Mouse (Mus musculus) midbrain, embryonic 13.5 days (tissue): ENCODE measurements around the gene Acpp. TPM values are rescaled to one million over a fixed set of nuclear protein-coding genes. Genes with fewer than 3 reads are reported as not detected.

Experiments
- ATAC-seq: fragments of 200-750 bp; cut with Nextera tagmentation; 2 replicates; pipeline ENCODE4 v1.8.0; 2017; ENCODE audit warnings: mild to moderate bottlenecking, moderate TSS enrichment, moderate library complexity
- H3K27ac ChIP-seq: fragments of 300-500 bp; sonication (generic); 2 replicates; pipeline ENCODE4 v1.5.1; 2015; ENCODE audit warnings: inconsistent platforms, mild to moderate bottlenecking, moderate library complexity
- H3K27me3 ChIP-seq: fragments of 300-500 bp; sonication (generic); 2 replicates; pipeline ENCODE4 v1.6.1; 2015; ENCODE audit warnings: mild to moderate bottlenecking, inconsistent platforms
- H3K36me3 ChIP-seq: fragments of 300-500 bp; sonication (generic); 2 replicates; pipeline ENCODE4 v1.6.1; 2015; ENCODE audit warnings: mild to moderate bottlenecking, inconsistent platforms
- H3K4me1 ChIP-seq: fragments of 300-500 bp; sonication (generic); replicated peaks from 2 replicates; pipeline ENCODE4 v1.6.1; 2015; ENCODE audit warnings: inconsistent platforms
- H3K4me2 ChIP-seq: fragments of 300-500 bp; sonication (generic); replicated peaks from 2 replicates; pipeline ENCODE4 v1.6.1; 2015; ENCODE audit warnings: moderate library complexity, mild to moderate bottlenecking, inconsistent platforms
- H3K4me3 ChIP-seq: fragments of 300-500 bp; sonication (generic); replicated peaks from 2 replicates; pipeline ENCODE4 v1.5.1; 2015; ENCODE audit warnings: mild to moderate bottlenecking, inconsistent platforms
- H3K9ac ChIP-seq: fragments of 300-500 bp; sonication (generic); replicated peaks from 2 replicates; pipeline ENCODE4 v1.6.1; 2015; ENCODE audit warnings: mild to moderate bottlenecking, inconsistent platforms
- H3K9me3 ChIP-seq: fragments of 300-500 bp; sonication (generic); 2 replicates; pipeline ENCODE4 v1.6.1; 2016; ENCODE audit warnings: mild to moderate bottlenecking, inconsistent platforms
- WGBS: fragments of 180-500 bp; shearing (Covaris S2); methylation state at CpG from one replicate; pipeline ENCODE4 v1.1.7; 2015; 5-methylcytosine and 5-hydroxymethylcytosine counted together
- polyA plus RNA-seq: library from polyadenylated mRNA; unstranded; fragments of >200 nt; fragmentation: Nextera tagmentation; extraction: Ambion mirVana; gene quantifications from 2 replicates; pipeline ENCODE4 v1.2.1, GENCODE M21; 2015

The Acpp gene
- polyA plus RNA-seq, 1 experiment from 2014 or later, result 0.32 TPM

- WGBS, result 82% methylated on average over 3 of the region's 3 CpGs
- ATAC-seq, result no peak
- H3K4me1 ChIP-seq, result no peaks in the 10 kb centered on the region
- H3K4me3 ChIP-seq, result no peak overlapping the region
- H3K36me3 ChIP-seq, result no peaks in the 10 kb centered on the region
- H3K4me2 ChIP-seq, result no peak overlapping the region
- no peaks in the 10 kb centered on the region for H3K27me3 ChIP-seq
- H3K9me3 ChIP-seq, result no peaks in the 10 kb centered on the region
- H3K27ac ChIP-seq, result no peak overlapping the region
- no peak overlapping the region for H3K9ac ChIP-seq
Measured at GRCm38 (mm10) chr9:104297041-104297440, 40.5 kb downstream of the Acpp start.

GRCm38 (mm10) chr9:104284934-104285333 lies 52.6 kb downstream of the Acpp start:
- H3K4me3 ChIP-seq, result no peak overlapping the region
- H3K27me3 ChIP-seq, result no peaks in the 10 kb centered on the region
- H3K36me3 ChIP-seq, result no peaks in the 10 kb centered on the region
- H3K9ac ChIP-seq, result no peak overlapping the region
- H3K4me2 ChIP-seq, result no peak overlapping the region
- no peaks in the 10 kb centered on the region for H3K9me3 ChIP-seq
- H3K4me1 ChIP-seq, result no peaks in the 10 kb centered on the region
- no peak overlapping the region for H3K27ac ChIP-seq
- no peak for ATAC-seq
- WGBS, result 79% methylated on average over 6 of the region's 6 CpGs

GRCm38 (mm10) chr9:104282536-104282935 lies 55.0 kb downstream of the Acpp start:
- H3K27me3 ChIP-seq, result no peaks in the 10 kb centered on the region
- no peak for ATAC-seq

GRCm38 (mm10) chr9:104281737-104282136 lies 55.8 kb downstream of the Acpp start:
- H3K4me2 ChIP-seq, result no peak overlapping the region
- ATAC-seq, result no peak
- no peak overlapping the region for H3K9ac ChIP-seq
- WGBS, result 81% methylated on average over 5 of the region's 5 CpGs
- H3K4me3 ChIP-seq, result no peak overlapping the region
- no peaks in the 10 kb centered on the region for H3K4me1 ChIP-seq
- H3K9me3 ChIP-seq, result no peaks in the 10 kb centered on the region
- no peak overlapping the region for H3K27ac ChIP-seq
- H3K27me3 ChIP-seq, result no peaks in the 10 kb centered on the region
- H3K36me3 ChIP-seq, result no peaks in the 10 kb centered on the region

More at GRCm38 (mm10) chr9:104282536-104282935, 55.0 kb downstream of the Acpp start:
- H3K36me3 ChIP-seq, result no peaks in the 10 kb centered on the region
- no peaks in the 10 kb centered on the region for H3K4me1 ChIP-seq
- no peak overlapping the region for H3K4me2 ChIP-seq
- no peak overlapping the region for H3K27ac ChIP-seq
- WGBS, result 23% methylated on average over 8 of the region's 8 CpGs
- H3K9ac ChIP-seq, result no peak overlapping the region
- no peak overlapping the region for H3K4me3 ChIP-seq
- H3K9me3 ChIP-seq, result no peaks in the 10 kb centered on the region

GRCm38 (mm10) chr9:104280725-104281495 lies 56.6 kb downstream of the Acpp start:
- no peaks in the 10 kb centered on the region for H3K27me3 ChIP-seq
- WGBS, result 84% methylated on average over 8 of the region's 8 CpGs
- no peak overlapping the region for H3K4me2 ChIP-seq
- no peak overlapping the region for H3K27ac ChIP-seq
- no peaks in the 10 kb centered on the region for H3K4me1 ChIP-seq
- no peak for ATAC-seq
- H3K36me3 ChIP-seq, result no peaks in the 10 kb centered on the region
- H3K9ac ChIP-seq, result no peak overlapping the region
- H3K4me3 ChIP-seq, result no peak overlapping the region
- H3K9me3 ChIP-seq, result no peaks in the 10 kb centered on the region

GRCm38 (mm10) chr9:104277528-104278162 lies 59.9 kb downstream of the Acpp start:
- H3K9me3 ChIP-seq, result no peaks in the 10 kb centered on the region
- H3K4me3 ChIP-seq, result no peak overlapping the region
- H3K27ac ChIP-seq, result no peak overlapping the region
- WGBS, result 25% methylated on average over 18 of the region's 18 CpGs
- H3K27me3 ChIP-seq, result no peaks in the 10 kb centered on the region
- H3K4me2 ChIP-seq, result peak overlapping the region; percentile 32
- H3K9ac ChIP-seq, result no peak overlapping the region
- no peaks in the 10 kb centered on the region for H3K36me3 ChIP-seq
- ATAC-seq, result peak; percentile 66
- H3K4me1 ChIP-seq, result no peaks in the 10 kb centered on the region

- no peak for ATAC-seq
- no peak overlapping the region for H3K4me2 ChIP-seq
- no peaks in the 10 kb centered on the region for H3K27me3 ChIP-seq
- H3K36me3 ChIP-seq, result no peaks in the 10 kb centered on the region
- H3K9me3 ChIP-seq, result no peaks in the 10 kb centered on the region
- 92% methylated on average over 17 of the region's 17 CpGs for WGBS
- H3K4me1 ChIP-seq, result no peaks in the 10 kb centered on the region
- H3K9ac ChIP-seq, result no peak overlapping the region
- H3K4me3 ChIP-seq, result no peak overlapping the region
- no peak overlapping the region for H3K27ac ChIP-seq
Measured at GRCm38 (mm10) chr9:104275084-104275785, 62.3 kb downstream of the Acpp start.

- Histone ChIP-seq H3K4me3 (no peak overlapping the region), H3K27ac (no peak overlapping the region), H3K9me3 (no peaks in the 10 kb centered on the region), H3K27me3 (no peaks in the 10 kb centered on the region), H3K4me1 (no peaks in the 10 kb centered on the region), H3K9ac (no peak overlapping the region), H3K4me2 (no peak overlapping the region), H3K36me3 (no peaks in the 10 kb centered on the region)
- ATAC-seq, result no peak
- 83% methylated on average over 4 of the region's 4 CpGs for WGBS
Measured at GRCm38 (mm10) chr9:104272057-104272456, 65.5 kb downstream of the Acpp start.

- Histone ChIP-seq H3K27me3 (no peaks in the 10 kb centered on the region), H3K9me3 (no peaks in the 10 kb centered on the region), H3K27ac (no peak overlapping the region), H3K9ac (no peak overlapping the region), H3K4me3 (no peak overlapping the region), H3K4me1 (no peaks in the 10 kb centered on the region), H3K4me2 (no peak overlapping the region), H3K36me3 (no peaks in the 10 kb centered on the region)
- 67% methylated on average over 4 of the region's 4 CpGs for WGBS
- ATAC-seq, result no peak
Measured at GRCm38 (mm10) chr9:104271642-104272041, 65.9 kb downstream of the Acpp start.

GRCm38 (mm10) chr9:104269944-104270343 lies 67.6 kb downstream of the Acpp start:
- no peaks in the 10 kb centered on the region for H3K9me3 ChIP-seq

GRCm38 (mm10) chr9:104269349-104269871 lies 68.1 kb downstream of the Acpp start:
- no peak overlapping the region for H3K9ac ChIP-seq
- H3K4me3 ChIP-seq, result no peak overlapping the region
- no peaks in the 10 kb centered on the region for H3K9me3 ChIP-seq
- H3K4me1 ChIP-seq, result no peaks in the 10 kb centered on the region
- no peaks in the 10 kb centered on the region for H3K36me3 ChIP-seq
- 35% methylated on average over 10 of the region's 10 CpGs for WGBS
- no peaks in the 10 kb centered on the region for H3K27me3 ChIP-seq
- ATAC-seq, result no peak
- 0 out of 2 replicates have a peak overlapping the region, but pooled peaks have one; percentile 25 for H3K27ac ChIP-seq
- no peak overlapping the region for H3K4me2 ChIP-seq

More at GRCm38 (mm10) chr9:104269944-104270343, 67.6 kb downstream of the Acpp start:
- WGBS, result 75% methylated on average over 3 of the region's 3 CpGs
- Histone ChIP-seq H3K4me3 (no peak overlapping the region), H3K27ac (no peak overlapping the region), H3K4me2 (no peak overlapping the region), H3K4me1 (no peaks in the 10 kb centered on the region), H3K36me3 (no peaks in the 10 kb centered on the region), H3K9ac (no peak overlapping the region), H3K27me3 (no peaks in the 10 kb centered on the region)
- ATAC-seq, result no peak

- Histone ChIP-seq H3K9ac (no peak overlapping the region), H3K9me3 (no peaks in the 10 kb centered on the region), H3K4me3 (no peak overlapping the region), H3K27ac (no peak overlapping the region), H3K4me2 (no peak overlapping the region), H3K4me1 (peaks cover 27% of the 10 kb centered on the region), H3K27me3 (no peaks in the 10 kb centered on the region), H3K36me3 (no peaks in the 10 kb centered on the region)
- WGBS, result 96% methylated on average over 2 of the region's 2 CpGs
- ATAC-seq, result no peak
Measured at GRCm38 (mm10) chr9:104264567-104264966, 73.0 kb downstream of the Acpp start.
